Mouse (Mus musculus) intestine, embryonic 14.5 days (tissue): Measurements from ENCODE around the gene Dhcr7. TPM values are rescaled to one million over a fixed set of nuclear protein-coding genes. Genes with fewer than 3 reads are reported as not detected.

Experiments used
- microRNA-seq: library from miRNA; unstranded; fragments of <30 nt; microRNA quantifications from one replicate; pipeline ENCODE4, GENCODE M21; 2016
- polyA plus RNA-seq: library from polyadenylated mRNA; unstranded; fragments of >200 nt; fragmentation: Nextera tagmentation; extraction: Ambion mirVana; gene quantifications from 2 replicates; pipeline ENCODE4 v1.2.1, GENCODE M21; 2014

Dhcr7 gene
- polyA plus RNA-seq, 1 experiment from 2014 or later = 84.3 TPM

Small RNAs within 50 kb of the gene (microRNA-seq; reads per million reads assigned to microRNA genes)
- not detected for gene Gm22064

Other genes starting within 250 kb of the Dhcr7 start
- 53.9 and 56.5 TPM in 2 replicates for gene Cars, start 223.1 kb upstream of the Dhcr7 start, polyA plus RNA-seq
- gene Tnfrsf26, start 194.4 kb upstream of the Dhcr7 start, polyA plus RNA-seq = 0.30 and 0.55 TPM in 2 replicates
- gene Tnfrsf22, start 173.5 kb upstream of the Dhcr7 start, polyA plus RNA-seq = 8.6 and 9.1 TPM in 2 replicates
- gene Tnfrsf23, start 137.3 kb upstream of the Dhcr7 start, polyA plus RNA-seq = 1.0 and 1.1 TPM in 2 replicates
- gene Osbpl5, start 66.2 kb upstream of the Dhcr7 start, polyA plus RNA-seq = 34.9 and 39.7 TPM in 2 replicates
- gene Mrgprg, start 56.2 kb upstream of the Dhcr7 start, polyA plus RNA-seq = not detected in 2 replicates
- 2.3 and 2.4 TPM in 2 replicates for gene Mrgpre, start 38.6 kb upstream of the Dhcr7 start, polyA plus RNA-seq
- gene Nadsyn1, start 296 bp upstream of the Dhcr7 start, polyA plus RNA-seq = 11.7 and 12.3 TPM in 2 replicates
- not detected in 2 replicates for gene Gm498, start 43.7 kb downstream of the Dhcr7 start, polyA plus RNA-seq
- gene Shank2, start 178.8 kb downstream of the Dhcr7 start, polyA plus RNA-seq = 0.78 and 1.7 TPM in 2 replicates